Mouse (Mus musculus): ENCODE data around the gene Ankib1.
A peak's percentile ranks its signal among the peaks of the same experiment; 100 is the strongest.
"Not testable (repeated sequence)": the region's sequence is repeated elsewhere in the genome, so short reads cannot be mapped to it uniquely, and the experiment has no call there.

Ankib1 gene

DNA sequence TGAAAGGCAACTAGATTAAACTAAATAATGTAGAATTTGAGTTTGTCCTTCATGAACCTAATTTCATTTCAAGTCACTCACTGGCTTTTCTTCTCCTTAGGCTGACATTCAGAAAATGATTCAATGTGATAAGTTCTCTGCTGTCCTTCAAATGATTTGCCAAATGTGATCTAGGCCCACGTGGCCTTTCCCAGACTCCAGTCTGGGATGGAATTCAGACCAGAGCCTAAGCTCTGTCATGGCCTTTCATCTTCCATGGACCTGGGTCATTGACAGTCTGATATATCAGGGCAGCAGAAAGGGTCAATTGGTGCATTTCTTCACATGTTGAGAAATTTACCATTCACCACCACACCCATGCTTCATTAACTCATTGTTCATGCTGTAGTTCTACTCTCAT, 77.2 kb downstream of the Ankib1 start:
- DNase-seq (ENCODE audit: low spot score in 2 of 2) = no peak

DNA sequence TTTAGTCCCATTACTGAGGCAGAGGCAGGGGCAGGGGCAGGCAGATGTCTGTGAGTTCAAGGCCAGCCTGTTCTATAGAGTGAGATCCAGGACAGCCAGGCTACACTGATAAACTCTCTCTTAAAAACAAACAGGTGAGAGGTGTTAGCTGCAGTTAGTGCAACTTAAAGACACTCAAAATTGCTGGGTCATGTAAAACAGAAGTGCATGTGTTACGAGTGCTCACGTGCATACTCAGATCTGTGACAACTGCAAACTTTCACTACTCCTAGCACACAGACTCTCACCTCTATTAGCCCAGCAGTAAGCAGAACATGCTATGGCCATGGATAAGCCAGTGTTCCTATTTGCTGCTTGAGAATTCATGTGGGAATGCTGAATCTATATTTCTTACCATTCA, 79.3 kb downstream of the Ankib1 start:
- DNase-seq (ENCODE audit: low spot score in 2 of 2) = no peak

DNA sequence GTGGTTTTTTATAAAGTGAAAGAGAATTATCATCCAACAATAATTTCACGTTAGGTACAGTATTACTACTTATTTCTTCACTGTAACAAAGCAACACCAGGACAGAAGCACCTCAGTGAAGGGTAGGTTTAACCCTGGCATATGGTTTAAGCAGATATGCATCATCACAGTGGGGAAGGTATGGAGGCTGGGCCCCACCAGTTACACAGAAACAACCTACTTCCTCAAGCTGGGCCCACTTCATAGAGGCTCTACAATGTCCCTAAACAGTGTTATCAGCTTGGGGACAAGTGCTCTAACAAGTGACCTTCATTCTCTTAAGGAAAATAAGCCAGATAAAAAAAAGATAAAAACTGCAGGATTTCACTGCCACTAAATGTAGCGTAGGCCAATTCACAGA, 79.9 kb downstream of the Ankib1 start:
- DNase-seq (ENCODE audit: low spot score in 2 of 2) = no peak

DNA sequence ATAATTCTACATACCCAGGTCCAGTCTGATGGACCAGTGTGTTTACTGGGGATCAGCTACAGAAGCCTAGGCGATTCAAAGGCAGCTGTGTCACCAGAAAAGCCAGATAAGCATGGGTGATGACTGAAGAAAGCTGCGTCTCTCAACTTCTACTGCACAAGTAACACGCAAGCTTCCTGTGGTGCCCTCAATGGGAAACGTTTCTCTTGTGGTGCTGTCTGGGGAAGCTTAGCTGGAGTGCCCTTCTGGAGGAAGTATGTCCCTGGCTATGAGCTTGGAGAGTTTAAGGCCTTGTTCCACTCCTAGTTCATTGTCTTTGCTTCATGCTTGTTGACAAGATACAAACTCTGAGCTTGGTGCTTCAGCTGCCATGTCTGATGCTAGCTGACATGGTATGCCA, 83.4 kb downstream of the Ankib1 start:
- no peak for DNase-seq (ENCODE audit: low spot score in 2 of 2)

DNA sequence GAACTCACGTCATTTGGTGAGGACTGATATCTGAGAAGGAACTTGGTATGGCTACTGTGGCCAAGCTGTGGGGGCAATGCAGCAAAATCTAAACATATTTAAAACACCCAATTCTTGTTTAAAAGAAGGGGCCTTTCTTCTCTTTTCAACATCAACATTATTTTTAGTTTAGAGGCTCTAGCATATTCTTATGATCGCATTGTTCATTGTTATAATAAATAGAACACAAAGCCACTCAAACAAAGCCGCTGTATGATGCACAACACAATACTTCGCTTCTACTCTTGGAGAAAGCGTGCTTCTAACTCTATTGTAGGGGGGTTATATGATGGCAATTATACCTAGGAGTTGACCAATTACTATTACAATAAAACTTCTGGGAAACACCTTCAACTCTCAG, 86.9 kb downstream of the Ankib1 start:
- DNase-seq (ENCODE audit: low spot score in 2 of 2) = no peak

DNA sequence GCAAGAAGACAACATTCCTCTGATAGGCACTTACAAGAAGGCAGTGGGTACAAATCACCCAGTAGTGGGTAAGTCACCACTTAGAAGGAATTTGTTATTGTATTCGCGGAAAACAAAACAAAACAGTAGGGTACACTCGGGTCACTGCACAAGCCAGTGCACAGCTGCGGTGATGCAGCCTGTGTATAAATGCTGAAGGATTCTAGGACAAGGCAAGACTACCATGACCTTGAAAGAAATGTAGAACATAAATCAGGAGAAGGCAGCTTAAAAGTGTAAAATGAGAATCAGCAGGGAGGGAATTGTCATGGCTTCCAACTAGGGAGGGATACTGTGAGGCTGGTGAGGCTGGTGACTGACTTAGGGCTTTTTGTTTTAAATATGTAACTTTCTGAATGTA, 100.5 kb downstream of the Ankib1 start:
- no peak for DNase-seq (ENCODE audit: low spot score in 2 of 2)

DNA sequence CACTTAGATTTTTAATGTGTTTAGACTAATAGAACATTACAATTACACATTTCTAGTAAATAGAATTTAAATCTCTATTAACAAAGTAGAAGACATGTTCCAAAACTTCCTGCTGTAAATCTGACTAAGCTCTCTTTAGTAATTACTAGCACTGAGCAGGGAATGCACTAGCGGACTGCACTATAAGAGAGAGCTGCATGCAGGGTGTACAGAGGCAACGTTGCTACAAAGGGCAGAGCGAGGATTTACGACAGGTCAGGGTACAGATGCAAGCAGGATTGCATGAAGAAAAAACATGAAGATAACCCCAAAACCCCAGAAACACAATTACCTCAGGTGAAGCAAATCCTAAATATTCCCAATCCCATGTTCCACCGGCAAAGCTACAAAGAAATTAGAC, 102.7 kb downstream of the Ankib1 start:
- DNase-seq (ENCODE audit: low spot score in 2 of 2) = no peak

DNA sequence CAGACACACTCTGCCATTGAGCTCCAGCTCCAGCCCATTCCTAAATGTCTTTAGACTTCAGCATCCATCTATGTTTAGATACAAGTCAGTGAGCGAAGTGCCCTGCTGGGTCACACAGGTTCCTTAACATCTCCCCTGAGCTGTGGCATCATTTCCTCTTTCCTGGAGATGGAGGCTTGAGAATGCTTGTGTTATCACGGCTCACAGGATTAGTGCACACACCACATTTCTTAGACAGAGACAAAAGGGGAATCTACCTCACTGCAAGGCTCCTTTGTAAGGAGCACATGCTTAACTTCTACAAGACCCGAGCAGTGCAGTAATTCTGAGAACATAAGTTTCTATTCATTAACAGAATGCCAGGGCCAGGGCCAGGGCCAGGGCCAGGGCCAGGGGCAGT, 106.7 kb downstream of the Ankib1 start:
- DNase-seq (ENCODE audit: low spot score in 2 of 2) = no peak

DNA sequence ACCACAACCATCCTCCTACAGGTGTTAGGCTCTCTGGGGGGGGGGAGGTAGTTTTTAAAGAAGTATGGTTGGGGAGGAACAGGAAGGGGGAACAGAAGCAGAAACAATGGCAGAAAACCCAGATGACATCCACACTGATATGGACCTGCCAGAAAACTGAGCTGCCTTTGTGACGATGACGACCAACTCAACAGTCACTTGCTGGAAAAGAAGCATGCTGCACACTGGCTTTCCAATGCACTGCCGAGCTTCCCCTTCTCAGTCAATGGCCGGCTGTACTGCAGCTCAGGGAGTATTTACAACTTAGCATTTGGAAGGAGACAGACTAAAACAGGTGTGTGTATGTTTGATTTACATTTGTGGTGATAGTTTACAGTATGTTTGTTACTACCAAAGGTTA, 107.5 kb downstream of the Ankib1 start:
- no peak for DNase-seq (ENCODE audit: low spot score in 2 of 2)

DNA sequence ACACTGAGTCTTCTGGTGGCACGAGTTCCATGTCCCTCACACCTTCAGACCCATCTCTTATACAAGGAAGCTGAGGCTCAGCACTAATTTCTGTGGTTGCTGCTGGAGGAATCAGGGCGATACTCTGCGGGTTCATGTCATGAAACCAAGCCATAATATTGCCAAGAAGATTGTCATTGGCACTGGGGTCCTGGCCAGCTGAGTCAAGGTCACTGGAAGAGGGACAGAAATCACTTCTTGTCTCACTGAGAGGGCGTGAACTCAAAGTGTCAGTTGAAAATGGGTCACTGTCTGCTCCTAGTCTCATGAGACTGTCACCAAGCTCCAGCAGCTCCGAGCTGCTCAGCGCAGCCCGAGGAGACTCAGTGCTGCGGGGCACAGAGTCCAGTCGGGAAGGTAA, 109.8 kb downstream of the Ankib1 start:
- DNase-seq (ENCODE audit: low spot score in 2 of 2) = no peak

DNA sequence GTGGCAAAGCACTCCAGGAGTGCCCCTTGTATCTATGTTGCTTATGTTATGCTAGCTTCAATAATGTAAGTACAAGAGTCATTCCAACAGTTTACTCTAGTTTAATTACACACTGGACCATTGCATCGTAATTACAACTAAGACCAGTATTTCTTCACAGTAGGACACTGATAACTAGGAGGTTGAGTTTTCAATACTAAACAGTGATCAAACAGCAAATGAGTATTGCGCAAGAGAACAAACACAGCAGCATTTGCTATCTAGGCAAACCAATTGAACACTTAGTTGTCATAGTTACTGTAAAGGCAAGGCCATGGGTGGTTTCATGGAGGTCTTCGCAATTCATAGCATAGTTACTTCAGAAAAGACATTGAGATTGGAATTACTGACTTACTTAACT, 111.4 kb downstream of the Ankib1 start:
- no peak for DNase-seq (ENCODE audit: low spot score in 2 of 2)

DNA sequence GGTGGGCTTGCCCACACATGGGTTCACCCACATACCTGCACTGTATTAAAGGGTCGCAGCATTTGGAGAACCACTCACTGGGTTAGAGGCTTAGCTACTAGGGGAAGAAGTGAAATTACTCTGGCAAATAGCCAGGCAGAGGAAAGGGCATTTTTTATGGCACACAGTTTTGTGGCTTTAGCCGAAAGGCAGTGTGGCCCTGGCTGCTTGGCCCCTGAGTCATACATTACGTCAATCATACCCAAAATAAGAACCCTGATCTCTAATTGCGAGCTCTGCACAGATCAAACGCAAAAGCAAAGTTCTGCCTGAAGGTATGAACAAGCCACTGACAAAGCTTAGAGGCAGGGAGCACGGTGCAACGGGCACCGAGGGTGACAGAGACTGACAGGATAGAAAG, 114.4 kb downstream of the Ankib1 start:
- DNase-seq (ENCODE audit: low spot score in 2 of 2) = no peak

DNA sequence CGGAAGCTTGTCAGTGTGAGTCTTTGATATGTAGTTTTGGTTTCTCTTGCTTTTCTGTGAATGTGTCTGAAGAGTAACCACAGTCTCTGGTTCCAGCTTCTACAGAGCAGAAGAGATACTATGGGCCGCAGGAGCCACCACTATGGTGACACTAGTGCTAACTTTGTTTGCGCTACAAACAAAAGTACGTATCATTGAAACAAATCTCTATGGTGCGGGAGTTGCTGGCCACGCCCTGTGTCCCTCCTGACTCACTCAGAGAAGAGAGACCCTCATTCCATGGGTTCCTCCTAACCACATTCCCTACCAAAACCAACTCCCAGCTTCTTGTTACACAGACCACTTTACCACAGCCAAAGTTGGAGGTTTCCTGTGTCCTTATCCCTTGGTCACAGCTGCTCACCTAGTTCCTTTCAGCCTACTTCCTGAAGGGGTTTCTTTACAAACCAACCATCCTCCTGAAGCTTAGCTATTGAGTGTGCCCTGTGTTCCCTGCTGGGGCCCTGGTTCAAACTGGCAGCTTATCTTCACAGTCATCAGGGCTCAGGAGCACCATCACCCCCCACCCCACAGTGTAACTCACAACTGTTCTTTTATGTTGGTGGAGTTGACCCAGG, 132.7 kb downstream of the Ankib1 start:
- DNase-seq (ENCODE audit: low spot score in 2 of 2) = no peak

DNA sequence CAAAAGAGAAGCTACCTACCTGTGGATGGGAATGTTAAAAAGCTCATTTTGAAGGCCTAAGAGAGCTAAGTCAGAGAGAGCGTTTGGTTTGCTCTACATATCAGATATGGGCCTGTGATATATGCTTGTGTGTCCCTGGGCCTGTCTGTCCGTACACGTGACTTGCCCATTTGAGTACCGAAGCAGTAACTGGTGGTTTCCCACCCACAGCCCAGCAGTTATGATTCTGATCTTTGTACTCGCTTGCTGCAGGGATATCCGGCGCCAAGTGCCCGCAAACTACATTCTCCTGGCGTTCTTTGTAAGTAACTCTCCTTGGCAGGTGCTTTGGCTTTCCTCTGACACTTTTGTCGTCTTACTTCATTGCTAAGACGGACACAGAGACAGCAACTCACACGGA, 136.1 kb downstream of the Ankib1 start:
- no peak for DNase-seq (ENCODE audit: low spot score in 2 of 2)

DNA sequence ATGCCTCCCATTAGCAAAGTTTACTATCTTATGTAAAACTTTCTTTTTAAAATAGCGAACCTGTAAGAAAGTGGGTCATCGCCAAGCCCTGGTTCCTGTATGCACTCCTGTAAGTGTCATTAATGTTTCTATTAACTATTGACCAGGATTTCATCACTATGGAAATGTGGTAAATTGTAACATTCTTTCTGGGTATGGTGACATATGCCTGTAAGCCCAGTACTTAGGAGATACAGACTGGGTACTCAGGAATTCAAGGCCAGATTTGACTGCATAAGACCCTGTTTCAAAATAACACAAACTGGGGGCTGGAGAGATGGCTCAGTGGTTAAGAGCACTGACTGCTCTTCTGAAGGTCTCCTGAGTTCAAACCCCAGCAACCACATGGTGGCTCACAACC, 137.5 kb downstream of the Ankib1 start:
- no peak for DNase-seq (ENCODE audit: low spot score in 2 of 2)

DNA sequence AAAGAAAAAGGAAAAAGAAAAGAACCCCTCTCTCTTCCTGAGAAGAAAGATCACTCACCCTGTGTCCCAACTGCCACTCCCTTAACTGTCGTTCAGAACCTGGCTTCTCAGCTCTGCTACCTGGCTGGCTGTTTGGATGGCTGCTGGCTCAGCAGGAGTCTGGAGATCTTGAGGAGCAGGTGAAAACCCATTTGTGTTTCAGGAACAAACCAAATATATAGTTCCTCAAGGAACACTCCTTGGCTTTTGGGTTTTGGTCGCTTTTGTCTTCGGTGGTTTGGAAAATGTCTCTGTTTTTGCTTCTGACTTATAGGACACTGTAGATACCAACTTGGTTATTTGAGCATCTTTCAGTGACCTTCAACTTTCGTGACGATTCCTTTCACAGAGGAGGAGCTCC, 145.6 kb downstream of the Ankib1 start, which contains the start of gene Gatad1:
Gene Gatad1, minus strand, starts transcription at position 101 of the 400 bp plus-strand sequence.
- no peak for DNase-seq (ENCODE audit: low spot score in 2 of 2)

DNA sequence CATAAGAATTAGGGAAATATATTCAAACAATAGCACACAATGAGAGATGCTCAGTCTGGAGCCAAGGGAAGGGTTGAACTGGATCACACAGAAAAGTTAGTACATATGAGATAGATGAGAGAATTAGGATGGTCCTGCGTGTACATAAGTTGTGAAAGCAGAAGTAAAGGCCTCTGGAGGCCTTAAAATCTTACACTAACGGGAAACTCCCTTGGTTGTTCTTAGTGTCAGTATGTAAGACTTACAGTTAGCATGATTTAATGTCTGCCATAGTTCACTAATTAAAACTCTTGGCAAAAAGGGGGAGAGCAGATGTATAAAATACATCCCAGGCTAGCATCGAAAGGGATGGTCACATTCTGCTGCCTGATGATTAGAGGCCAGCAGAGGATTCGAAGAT, 148.9 kb downstream of the Ankib1 start:
- no peak for DNase-seq (ENCODE audit: low spot score in 2 of 2)

DNA sequence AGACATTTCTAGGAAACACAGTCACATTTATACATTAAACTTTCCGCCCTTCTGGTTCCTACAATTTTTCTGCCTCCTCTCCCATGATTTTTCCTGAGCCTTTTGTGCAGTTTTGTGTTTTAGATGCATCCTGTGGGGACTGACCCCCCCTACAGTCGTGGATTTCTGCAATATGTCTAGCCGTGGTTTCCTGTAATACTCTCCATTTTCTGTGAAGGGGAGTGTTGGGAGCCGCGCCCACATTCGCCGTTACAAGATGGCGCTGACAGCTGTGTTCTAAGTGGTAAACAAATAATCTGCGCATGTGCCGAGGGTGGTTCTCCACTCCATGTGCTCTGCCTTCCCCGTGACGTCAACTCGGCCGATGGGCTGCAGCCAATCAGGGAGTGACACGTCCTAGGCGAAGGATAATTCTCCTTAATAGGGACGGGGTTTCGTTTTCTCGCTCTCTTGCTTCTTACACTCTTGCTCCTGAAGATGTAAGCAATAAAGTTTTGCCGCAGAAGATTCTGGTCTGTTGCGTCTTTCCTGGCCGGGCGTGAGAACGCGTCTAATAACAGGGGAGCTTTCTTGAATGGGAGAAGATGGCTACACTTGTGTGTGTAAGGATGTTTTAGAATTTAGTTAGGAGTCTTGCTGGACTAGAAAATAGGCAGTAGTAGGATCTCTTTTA, 149.7 kb downstream of the Ankib1 start:
- not testable (repeated sequence) for DNase-seq (ENCODE audit: low spot score in 2 of 2)

DNA sequence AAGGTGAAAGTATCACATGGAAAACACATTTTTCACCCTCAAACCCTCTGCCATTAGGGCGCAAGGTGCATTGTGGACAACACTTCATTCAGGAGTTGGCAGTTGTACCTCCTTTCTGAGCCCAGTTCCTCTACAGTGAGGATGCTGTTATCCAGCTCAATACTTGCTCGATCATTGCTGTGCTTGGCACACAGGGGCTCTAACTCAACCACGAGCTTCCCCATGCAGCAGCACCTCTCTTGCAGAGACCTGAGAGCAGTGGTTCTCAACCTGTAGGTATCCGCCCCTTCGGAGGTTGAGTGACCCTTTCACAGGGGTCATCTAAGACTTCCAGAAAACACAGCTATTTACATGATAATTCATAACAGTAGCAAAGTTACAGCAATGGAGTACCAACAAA, 151.1 kb downstream of the Ankib1 start:
- no peak for DNase-seq (ENCODE audit: low spot score in 2 of 2)

DNA sequence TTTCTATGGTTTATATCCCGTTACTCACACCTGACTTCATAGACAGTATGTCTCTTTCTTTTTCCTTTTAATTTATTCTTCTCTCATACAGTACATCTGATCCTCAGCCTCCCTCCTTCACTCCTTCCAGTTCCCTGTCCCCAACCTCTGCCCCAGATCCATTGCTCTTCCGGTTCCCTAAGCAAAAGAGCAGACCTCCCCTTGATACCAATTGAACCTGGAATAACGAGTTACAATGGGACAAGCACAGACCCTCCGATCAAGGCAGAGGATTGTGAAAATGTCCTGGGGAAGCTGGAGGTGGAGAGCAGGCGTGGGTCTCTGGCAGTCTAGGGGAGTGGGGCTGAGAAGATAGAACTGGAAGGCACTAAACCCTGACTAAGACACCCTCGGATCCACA, 151.8 kb downstream of the Ankib1 start, which contains the start of gene Tmbim7:
Gene Tmbim7, plus strand, starts transcription at position 301 of the 400 bp plus-strand sequence.
- no peak for DNase-seq (ENCODE audit: low spot score in 2 of 2)

DNA sequence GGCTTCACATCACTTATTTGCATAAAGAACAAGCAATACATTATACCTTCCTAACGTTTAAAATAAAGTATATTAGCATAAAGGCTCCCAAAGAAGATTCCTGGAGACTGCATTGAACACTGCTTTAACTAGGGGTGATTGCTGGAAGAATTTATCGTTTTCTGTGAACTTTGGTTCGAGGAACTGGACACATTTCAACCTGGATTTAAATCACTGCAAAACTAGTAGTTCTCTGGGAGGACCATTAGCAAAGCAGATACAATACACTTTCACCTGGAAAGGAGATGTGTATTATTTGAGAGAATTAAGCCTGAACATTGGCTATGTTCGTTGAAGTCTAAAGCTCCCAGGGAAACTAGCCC, 153.9 kb downstream of the Ankib1 start:
- no peak for DNase-seq (ENCODE audit: low spot score in 2 of 2)

DNA sequence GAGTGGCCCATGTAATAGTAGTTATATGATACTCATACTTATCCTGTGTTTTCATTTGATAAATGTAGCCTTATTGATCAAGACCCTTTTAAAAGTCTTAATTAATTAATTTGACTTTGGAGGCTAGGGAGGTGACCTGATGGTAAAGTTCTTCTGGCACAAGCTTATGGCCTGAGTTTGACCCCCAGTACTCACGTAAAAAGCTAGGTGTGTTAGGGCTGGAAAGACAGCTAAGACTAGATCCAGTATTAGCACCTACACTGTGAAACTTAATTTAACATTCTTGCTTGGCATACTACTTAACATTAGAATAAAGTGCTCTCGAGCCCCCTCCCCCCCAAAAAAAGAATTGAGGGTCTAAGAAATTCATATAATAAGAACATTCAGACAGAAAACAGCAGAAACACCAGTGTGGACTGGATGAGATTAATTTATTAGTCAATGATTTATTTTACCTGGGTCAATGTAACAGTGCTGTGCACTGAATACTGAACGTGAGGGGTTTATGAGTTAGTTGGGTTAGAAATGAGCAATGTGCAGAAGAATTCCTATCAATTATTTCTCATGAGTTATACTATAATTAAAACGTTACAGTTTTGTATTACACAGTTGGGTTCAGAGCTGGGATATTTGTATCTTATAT, 154.4 kb downstream of the Ankib1 start:
- DNase-seq (ENCODE audit: low spot score in 2 of 2) = no peak

DNA sequence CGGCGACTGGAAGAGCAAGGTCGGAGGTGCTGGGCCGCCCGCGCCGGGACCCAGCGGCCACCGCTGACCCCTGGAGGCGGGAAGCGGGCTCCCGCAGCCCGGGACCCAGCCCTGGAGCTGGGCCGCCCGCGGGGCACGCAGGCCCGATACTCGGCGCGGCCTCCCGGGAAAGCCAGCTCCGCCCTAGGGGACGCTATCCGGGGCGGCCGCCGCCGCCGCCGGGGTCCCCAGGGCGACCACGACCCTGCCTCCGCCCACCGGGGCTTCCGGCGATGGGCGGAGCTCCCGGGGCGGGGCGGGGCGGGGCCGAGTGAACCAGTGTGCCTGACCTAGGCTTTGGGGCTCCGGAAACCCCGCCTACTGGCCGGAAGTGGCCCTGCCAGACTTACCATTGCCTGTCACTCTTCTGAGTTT, 155.0 kb downstream of the Ankib1 start:
- peak; percentile 75 to 79 for DNase-seq (ENCODE audit: low spot score in 2 of 2)

All from right cerebral cortex, adult 2 months (tissue).